Mouse (Mus musculus): ENCODE results near the gene Plpp7. TPM values are rescaled to one million over a fixed set of nuclear protein-coding genes. Genes with fewer than 3 reads are reported as not detected.

Gene Plpp7
- polyA plus RNA-seq (2015; fragmentation: Nextera tagmentation; extraction: Ambion mirVana): 10.3 and 11.9 TPM in 2 replicates

DNA sequence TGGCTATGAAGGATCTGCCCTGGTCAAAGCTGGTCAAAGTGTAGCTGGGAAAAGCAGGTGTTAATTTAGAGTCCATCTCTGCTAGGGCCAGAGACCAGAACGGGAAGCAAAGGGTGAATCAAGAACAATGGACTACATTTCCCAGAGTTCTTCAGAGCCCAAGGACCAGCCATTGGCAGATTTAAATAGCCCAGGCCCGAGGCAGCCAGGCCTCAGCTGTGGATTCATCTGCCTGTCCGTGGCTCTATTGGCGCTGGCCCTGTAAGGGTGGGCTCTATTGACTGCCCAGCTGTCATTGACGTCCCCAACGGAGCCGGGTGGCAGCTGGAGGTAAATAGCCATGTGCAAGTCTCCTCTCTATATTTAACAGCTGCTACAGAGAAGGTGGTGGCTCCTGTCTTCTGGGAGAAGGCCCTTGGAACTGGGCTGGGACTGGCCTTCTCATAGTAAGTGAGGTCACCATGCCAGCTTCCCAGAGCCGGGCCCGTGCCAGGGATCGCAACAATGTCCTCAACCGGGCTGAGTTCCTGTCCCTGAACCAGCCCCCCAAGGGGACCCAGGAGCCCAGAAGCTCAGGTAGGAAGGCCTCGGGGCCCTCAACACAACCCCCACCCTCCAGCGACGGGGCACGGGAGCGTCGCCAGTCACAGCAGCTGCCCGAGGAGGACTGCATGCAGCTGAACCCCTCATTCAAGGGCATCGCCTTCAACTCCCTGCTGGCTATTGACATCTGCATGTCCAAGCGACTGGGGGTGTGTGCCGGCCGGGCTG, at the start of gene Plpp7:
Gene Plpp7, plus strand, starts transcription at position 178 of the 771 bp plus-strand sequence.
- WGBS: 49% methylated on average over 22 of the region's 22 CpGs
- H3K9ac ChIP-seq: peak within 1 kb of the TSS; percentile 58
- H3K27ac ChIP-seq: peak within 1 kb of the TSS; percentile 70
- H3K4me2 ChIP-seq: peak within 1 kb of the TSS; percentile 61
- peak within 1 kb of the TSS; percentile 40 for H3K4me3 ChIP-seq
- H3K36me3 ChIP-seq (ENCODE audit: poor library complexity, severe bottlenecking): peaks cover 2% of the 10 kb centered on the region; the same call in 1 of the 2 replicates
- peaks cover 20% of the 10 kb centered on the region for H3K4me1 ChIP-seq
- no peaks in the 10 kb centered on the region; the same call in 1 of the 2 replicates for H3K9me3 ChIP-seq (replicated peaks)
- H3K27me3 ChIP-seq: peaks cover 6% of the 10 kb centered on the region; the same call in 1 of the 2 replicates
- peak; percentile 93 for ATAC-seq

DNA sequence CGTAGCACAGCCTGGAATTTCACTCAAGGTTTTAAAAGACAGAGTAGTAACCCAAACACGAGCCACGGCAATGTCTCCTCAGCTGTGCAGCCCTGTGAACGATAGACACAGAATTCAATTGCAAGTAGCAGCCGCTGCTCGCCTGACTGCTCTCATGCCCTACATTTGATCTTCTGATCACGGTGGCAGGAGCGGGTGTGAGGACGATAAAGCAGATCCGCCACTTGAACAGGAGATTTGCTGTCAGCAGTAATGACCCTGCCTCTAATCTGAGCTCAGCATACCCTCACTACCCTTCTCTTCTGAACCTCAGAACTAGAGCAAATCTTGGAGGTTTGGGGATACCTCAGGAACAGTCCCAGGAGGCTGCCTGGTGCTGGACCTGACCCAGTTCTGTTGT, 49.3 kb upstream of the Plpp7 start:
- no peaks in the 10 kb centered on the region for H3K4me1 ChIP-seq
- 93% methylated on average over 10 of the region's 10 CpGs for WGBS
- no peaks in the 10 kb centered on the region for H3K9me3 ChIP-seq (replicated peaks)
- H3K4me2 ChIP-seq: no peak overlapping the region
- H3K36me3 ChIP-seq (ENCODE audit: poor library complexity, severe bottlenecking): peaks cover 96% of the 10 kb centered on the region
- no peak overlapping the region for H3K9ac ChIP-seq
- no peak for ATAC-seq
- H3K27me3 ChIP-seq: no peaks in the 10 kb centered on the region
- no peak overlapping the region for H3K27ac ChIP-seq
- H3K4me3 ChIP-seq: no peak overlapping the region

DNA sequence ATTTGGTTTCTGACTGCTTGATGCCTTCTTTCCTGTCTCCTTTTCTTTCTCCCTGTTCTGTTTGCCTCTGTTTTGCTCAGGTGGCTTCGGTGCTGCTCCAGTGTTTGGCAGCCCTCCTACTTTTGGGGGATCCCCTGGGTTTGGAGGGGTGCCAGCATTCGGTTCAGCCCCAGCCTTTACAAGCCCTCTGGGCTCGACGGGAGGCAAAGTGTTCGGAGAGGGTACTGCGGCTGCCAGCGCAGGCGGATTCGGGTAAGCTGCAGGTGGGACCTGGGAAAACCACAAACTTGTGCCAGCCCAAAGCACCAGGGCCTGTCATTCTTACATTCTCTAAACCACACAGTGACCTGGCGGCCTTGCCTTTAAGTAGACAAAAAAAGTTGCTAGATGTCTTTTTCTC, 48.0 kb upstream of the Plpp7 start:
- 79% methylated on average over 10 of the region's 10 CpGs for WGBS
- no peak overlapping the region for H3K9ac ChIP-seq
- no peak overlapping the region for H3K4me2 ChIP-seq
- H3K4me3 ChIP-seq: no peak overlapping the region
- H3K36me3 ChIP-seq (ENCODE audit: poor library complexity, severe bottlenecking): peaks cover 96% of the 10 kb centered on the region
- H3K9me3 ChIP-seq (replicated peaks): no peaks in the 10 kb centered on the region
- no peak for ATAC-seq
- H3K27me3 ChIP-seq: no peaks in the 10 kb centered on the region
- H3K27ac ChIP-seq: no peak overlapping the region
- no peaks in the 10 kb centered on the region for H3K4me1 ChIP-seq

DNA sequence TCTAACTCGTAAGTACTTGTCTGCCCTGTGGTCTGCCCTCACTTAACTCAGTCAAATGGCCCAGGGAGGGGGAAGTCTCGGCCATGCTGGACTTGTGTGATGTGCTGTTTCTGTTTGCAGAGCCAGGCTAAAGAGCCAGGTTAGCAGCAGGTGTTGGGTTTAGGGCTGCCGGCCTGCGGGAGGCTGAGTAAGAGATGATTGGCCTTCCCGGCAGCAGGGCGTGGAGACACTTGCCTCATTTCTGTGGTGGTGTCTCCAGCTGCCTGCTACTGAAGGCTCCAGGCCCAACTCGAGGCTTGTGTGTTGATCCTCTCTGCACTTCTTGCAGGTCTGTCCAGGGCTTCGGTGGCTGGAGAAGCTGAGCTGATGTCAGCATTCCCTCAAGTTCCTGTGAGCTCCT, 43.5 kb upstream of the Plpp7 start:
- Histone ChIP-seq H3K9me3 (replicated peaks) (no peaks in the 10 kb centered on the region), H3K27me3 (no peaks in the 10 kb centered on the region), H3K36me3 (ENCODE audit: poor library complexity, severe bottlenecking) (peaks cover 67% of the 10 kb centered on the region), H3K4me3 (no peak overlapping the region), H3K4me2 (no peak overlapping the region), H3K4me1 (no peaks in the 10 kb centered on the region), H3K9ac (no peak overlapping the region), H3K27ac (no peak overlapping the region)
- ATAC-seq: no peak
- WGBS: 84% methylated on average over 8 of the region's 8 CpGs

DNA sequence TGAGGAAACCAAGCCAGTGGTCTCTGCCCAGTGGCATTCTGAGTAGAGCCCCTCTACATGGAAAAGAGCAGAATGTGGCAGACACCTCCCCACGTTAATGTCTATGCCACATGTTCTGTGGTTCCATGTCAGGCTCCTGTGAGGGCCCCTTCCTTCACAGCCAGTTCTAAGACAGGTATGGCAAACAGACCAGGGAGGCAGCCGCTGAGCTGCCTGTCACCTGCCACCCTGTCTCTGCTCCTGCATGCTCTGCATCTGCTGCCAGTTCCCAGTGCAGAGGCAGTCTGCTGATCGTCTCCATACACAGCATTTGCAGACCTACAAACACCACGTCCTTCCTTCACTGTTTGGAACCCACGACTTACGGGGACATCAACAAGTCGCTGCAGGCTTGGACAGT, 42.9 kb upstream of the Plpp7 start:
- no peak overlapping the region for H3K9ac ChIP-seq
- H3K9me3 ChIP-seq (replicated peaks): no peaks in the 10 kb centered on the region
- WGBS: 92% methylated on average over 7 of the region's 7 CpGs
- no peaks in the 10 kb centered on the region for H3K27me3 ChIP-seq
- H3K4me3 ChIP-seq: no peak overlapping the region
- peaks cover 61% of the 10 kb centered on the region for H3K36me3 ChIP-seq (ENCODE audit: poor library complexity, severe bottlenecking)
- no peaks in the 10 kb centered on the region for H3K4me1 ChIP-seq
- no peak overlapping the region for H3K4me2 ChIP-seq
- H3K27ac ChIP-seq: no peak overlapping the region
- ATAC-seq: no peak

DNA sequence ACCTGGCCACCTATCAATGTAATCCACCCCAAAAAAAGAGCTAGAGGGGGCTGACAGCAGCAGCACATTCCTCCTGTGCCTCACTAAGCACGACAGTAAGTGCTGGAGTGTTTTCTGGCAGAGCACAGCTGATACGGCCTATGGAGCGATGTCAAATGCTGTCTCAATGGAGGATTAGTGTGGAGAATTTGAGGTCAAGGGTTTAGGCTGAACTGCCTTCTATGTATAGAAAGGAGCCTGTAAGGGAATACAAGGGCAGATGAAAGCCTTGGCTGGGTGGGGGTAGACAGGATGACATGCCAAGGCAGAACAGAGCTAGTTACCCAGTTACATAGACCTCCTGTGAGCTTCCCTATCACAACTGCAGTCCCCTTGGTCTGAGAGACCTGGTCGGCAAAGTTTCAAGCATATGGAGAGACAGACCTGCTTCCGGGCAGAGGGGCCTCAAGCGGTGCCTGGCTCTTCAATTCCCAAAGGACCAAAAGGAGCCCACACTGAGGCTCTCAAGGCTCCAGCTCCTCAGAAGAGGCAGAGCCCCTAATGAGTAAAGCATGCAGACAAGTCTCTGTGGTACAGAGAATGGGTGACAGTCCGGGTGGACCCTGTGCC, 39.9 kb upstream of the Plpp7 start:
- WGBS: 49% methylated on average over 7 of the region's 7 CpGs
- no peaks in the 10 kb centered on the region for H3K9me3 ChIP-seq (replicated peaks)
- no peaks in the 10 kb centered on the region for H3K4me1 ChIP-seq
- ATAC-seq: no peak
- no peak overlapping the region for H3K4me3 ChIP-seq
- H3K27me3 ChIP-seq: no peaks in the 10 kb centered on the region
- H3K9ac ChIP-seq: no peak overlapping the region
- peaks cover 31% of the 10 kb centered on the region for H3K36me3 ChIP-seq (ENCODE audit: poor library complexity, severe bottlenecking)
- no peak overlapping the region for H3K27ac ChIP-seq
- H3K4me2 ChIP-seq: no peak overlapping the region

DNA sequence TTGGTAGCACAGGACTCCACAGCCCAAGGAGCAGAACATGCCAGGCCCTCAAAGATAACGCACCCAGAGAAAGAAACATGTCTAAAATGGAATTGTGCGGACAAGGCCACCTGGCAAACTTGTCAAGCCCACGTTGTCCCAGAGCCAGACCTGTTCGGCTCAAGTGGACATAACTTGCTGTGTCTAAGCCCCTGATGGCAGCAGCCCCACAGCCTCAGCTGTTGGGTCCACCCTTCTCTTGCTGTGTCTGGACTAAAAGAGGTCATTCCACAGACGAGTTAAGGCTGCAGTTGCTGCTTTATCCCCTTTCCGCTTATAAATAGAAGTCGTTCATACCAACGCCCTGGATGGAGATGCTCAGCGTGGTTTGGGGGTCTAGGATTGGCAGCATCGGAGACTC, 38.8 kb upstream of the Plpp7 start:
- Histone ChIP-seq H3K4me3 (no peak overlapping the region), H3K4me2 (no peak overlapping the region), H3K9me3 (replicated peaks) (no peaks in the 10 kb centered on the region), H3K36me3 (ENCODE audit: poor library complexity, severe bottlenecking) (peaks cover 21% of the 10 kb centered on the region), H3K27me3 (no peaks in the 10 kb centered on the region), H3K27ac (no peak overlapping the region), H3K4me1 (no peaks in the 10 kb centered on the region), H3K9ac (no peak overlapping the region)
- ATAC-seq: no peak
- 88% methylated on average over 10 of the region's 10 CpGs for WGBS

DNA sequence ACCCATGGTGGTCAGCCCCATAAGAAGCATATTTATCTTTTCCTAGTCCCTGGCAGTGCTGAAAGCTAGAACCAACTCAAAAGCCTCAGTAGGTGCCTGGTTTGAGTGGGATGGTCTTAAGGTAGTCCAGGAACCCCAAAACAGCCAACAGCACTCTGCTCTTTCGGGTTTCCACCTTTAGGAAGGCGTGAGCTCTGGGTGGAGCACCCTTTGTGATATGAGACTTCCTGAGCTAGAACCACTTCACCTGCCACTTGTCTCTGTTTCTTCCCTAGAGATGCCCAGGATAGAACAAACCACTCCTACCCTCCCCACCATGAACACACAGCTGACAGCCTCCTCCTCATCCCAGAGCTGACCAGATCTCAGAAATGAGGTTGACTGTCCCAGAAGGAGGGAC, 38.0 kb upstream of the Plpp7 start:
- WGBS: 80% methylated on average over 2 of the region's 2 CpGs
- Histone ChIP-seq H3K9me3 (replicated peaks) (no peaks in the 10 kb centered on the region), H3K27ac (no peak overlapping the region), H3K4me1 (no peaks in the 10 kb centered on the region), H3K27me3 (no peaks in the 10 kb centered on the region), H3K9ac (no peak overlapping the region), H3K36me3 (ENCODE audit: poor library complexity, severe bottlenecking) (peaks cover 12% of the 10 kb centered on the region), H3K4me2 (no peak overlapping the region), H3K4me3 (no peak overlapping the region)
- ATAC-seq: no peak

DNA sequence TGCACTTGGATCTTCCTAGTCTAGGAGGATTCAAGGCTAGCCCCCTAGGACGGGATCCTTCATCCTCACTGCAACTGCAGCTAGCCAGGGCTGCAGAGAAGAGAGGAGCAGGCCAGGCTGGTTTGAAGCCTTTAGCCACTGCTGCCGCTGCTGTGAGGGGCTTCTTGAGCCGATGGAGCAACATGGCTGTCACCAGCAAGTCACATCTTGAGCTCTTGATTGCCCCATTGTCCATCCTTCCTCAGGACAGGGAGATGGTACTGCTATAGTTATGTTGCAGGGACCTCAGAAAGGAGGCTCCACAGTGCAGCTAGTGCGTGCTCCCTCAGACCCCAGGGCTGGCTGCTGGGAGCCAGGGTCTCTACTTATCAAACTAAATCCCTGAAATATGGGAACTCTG, 37.5 kb upstream of the Plpp7 start:
- ATAC-seq: no peak
- Histone ChIP-seq H3K27ac (no peak overlapping the region), H3K36me3 (ENCODE audit: poor library complexity, severe bottlenecking) (peaks cover 8% of the 10 kb centered on the region; the same call in 1 of the 2 replicates), H3K9ac (no peak overlapping the region), H3K4me3 (no peak overlapping the region), H3K4me1 (no peaks in the 10 kb centered on the region), H3K9me3 (replicated peaks) (no peaks in the 10 kb centered on the region), H3K27me3 (no peaks in the 10 kb centered on the region), H3K4me2 (no peak overlapping the region)
- 72% methylated on average over 4 of the region's 4 CpGs for WGBS

DNA sequence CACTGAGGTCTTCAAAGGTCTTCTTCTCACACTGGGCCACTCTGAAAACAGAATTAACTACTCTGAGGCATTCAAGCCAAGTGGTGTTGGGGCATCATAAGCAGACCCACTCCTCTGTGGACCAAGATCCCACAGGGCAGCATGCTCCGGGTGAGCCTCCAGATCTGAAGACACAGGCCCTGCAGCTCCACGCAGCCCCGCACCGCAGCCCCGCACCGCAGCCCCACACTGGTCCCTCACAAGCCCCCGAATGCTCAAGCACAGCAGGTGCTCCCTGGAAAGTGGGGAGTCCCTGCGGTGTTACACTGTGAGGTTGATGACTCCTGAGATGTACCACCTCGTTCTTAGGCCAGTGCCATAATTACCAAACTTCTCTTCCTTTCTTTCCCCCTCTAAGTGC, 37.1 kb upstream of the Plpp7 start:
- Histone ChIP-seq H3K36me3 (ENCODE audit: poor library complexity, severe bottlenecking) (peaks cover 8% of the 10 kb centered on the region; the same call in 1 of the 2 replicates), H3K4me3 (no peak overlapping the region), H3K4me1 (no peaks in the 10 kb centered on the region), H3K9ac (no peak overlapping the region), H3K27me3 (no peaks in the 10 kb centered on the region), H3K4me2 (no peak overlapping the region), H3K9me3 (replicated peaks) (no peaks in the 10 kb centered on the region), H3K27ac (no peak overlapping the region)
- 72% methylated on average over 9 of the region's 9 CpGs for WGBS
- no peak for ATAC-seq

DNA sequence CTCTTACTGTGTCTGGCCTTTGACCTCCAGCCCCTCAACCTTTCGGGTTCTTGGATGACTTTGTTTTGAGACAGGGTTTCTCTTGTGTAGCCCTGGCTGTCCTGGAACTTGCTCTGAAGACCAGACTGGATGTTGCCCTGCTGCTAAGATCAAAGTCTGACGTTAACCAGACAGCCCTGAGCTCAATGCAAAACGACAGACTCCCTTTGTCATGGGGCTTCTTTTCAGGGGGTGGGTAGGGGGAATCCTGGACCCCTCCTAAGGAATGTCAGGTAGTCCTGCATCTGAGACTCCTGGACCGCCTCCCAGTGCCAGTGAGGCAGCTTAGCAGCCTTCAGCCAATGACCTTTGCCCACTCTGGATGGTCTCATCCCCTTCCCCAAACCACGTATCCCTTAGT, 36.6 kb upstream of the Plpp7 start:
- Histone ChIP-seq H3K9ac (no peak overlapping the region), H3K36me3 (ENCODE audit: poor library complexity, severe bottlenecking) (peaks cover 3% of the 10 kb centered on the region; the same call in 1 of the 2 replicates), H3K27me3 (no peaks in the 10 kb centered on the region), H3K4me3 (no peak overlapping the region), H3K4me1 (no peaks in the 10 kb centered on the region), H3K9me3 (replicated peaks) (no peaks in the 10 kb centered on the region), H3K4me2 (no peak overlapping the region), H3K27ac (no peak overlapping the region)
- WGBS: 40% methylated on average over 5 of the region's 5 CpGs
- no peak for ATAC-seq

DNA sequence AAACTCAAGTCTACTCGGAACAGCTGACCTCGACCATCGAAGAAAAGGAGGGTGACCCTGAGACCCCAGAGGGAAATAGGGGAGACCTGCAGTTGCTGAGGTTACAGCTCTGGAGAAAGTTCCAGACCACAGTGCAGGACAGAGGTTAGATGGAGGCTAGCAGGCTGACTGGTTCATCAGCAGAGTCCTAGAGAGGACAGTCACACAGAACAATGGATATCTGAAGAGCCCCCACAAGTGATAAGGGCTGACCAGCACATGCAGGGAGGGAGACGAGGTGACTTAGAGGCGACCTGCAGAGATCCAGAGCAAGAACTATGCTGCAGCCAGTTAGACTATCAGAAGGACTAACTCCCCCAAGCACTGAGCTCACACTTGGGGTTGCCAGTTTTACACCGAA, 35.7 kb upstream of the Plpp7 start:
- Histone ChIP-seq H3K9ac (no peak overlapping the region), H3K36me3 (ENCODE audit: poor library complexity, severe bottlenecking) (no peaks in the 10 kb centered on the region), H3K4me1 (no peaks in the 10 kb centered on the region), H3K27me3 (no peaks in the 10 kb centered on the region), H3K9me3 (replicated peaks) (no peaks in the 10 kb centered on the region), H3K4me3 (no peak overlapping the region), H3K27ac (no peak overlapping the region), H3K4me2 (no peak overlapping the region)
- no peak for ATAC-seq
- 78% methylated on average over 6 of the region's 6 CpGs for WGBS

Data from forebrain, embryonic 13.5 days (tissue).